Mouse (Mus musculus) embryo, embryonic 9.5 days (tissue): ENCODE measurements around the gene Otud7b.

Experiments
- DNase-seq: peaks from one replicate; pipeline ENCODE4 v3.0.0-alpha.2; 2017; ENCODE audit errors: extremely low spot score

Gene Otud7b

GRCm38 (mm10) chr3:96104261-96105065 is at the start of gene Otud7b:
TSS of gene Otud7b (plus strand) at chr3:96104527.
- peak; percentile 91 for DNase-seq

GRCm38 (mm10) chr3:96055294-96055693 is 49.0 kb upstream of the Otud7b start:
- DNase-seq = no peak

GRCm38 (mm10) chr3:96056031-96056430 is 48.3 kb upstream of the Otud7b start:
- no peak for DNase-seq

- peak; percentile 91 for DNase-seq
These were observed 46.6 kb upstream of the Otud7b start for GRCm38 (mm10) chr3:96057747-96058204.

GRCm38 (mm10) chr3:96058231-96058896 is 46.0 kb upstream of the Otud7b start, which contains the start of gene Vps45:
TSS of gene Vps45 (minus strand) at chr3:96058466.
- DNase-seq = peak; percentile 71

- no peak for DNase-seq
These were observed 44.2 kb upstream of the Otud7b start for GRCm38 (mm10) chr3:96060146-96060545.

- no peak for DNase-seq
These were observed 41.0 kb upstream of the Otud7b start for GRCm38 (mm10) chr3:96063299-96063698.

GRCm38 (mm10) chr3:96064217-96064616 is 40.1 kb upstream of the Otud7b start:
- DNase-seq = no peak

GRCm38 (mm10) chr3:96065147-96065546 is 39.2 kb upstream of the Otud7b start:
- no peak for DNase-seq

- peak; percentile 60 for DNase-seq
These were observed 38.5 kb upstream of the Otud7b start for GRCm38 (mm10) chr3:96065754-96066375.

GRCm38 (mm10) chr3:96066741-96067140 is 37.6 kb upstream of the Otud7b start:
- no peak for DNase-seq

- no peak for DNase-seq
These were observed 35.3 kb upstream of the Otud7b start for GRCm38 (mm10) chr3:96069046-96069445.

GRCm38 (mm10) chr3:96069542-96069941 is 34.8 kb upstream of the Otud7b start:
- DNase-seq = no peak

GRCm38 (mm10) chr3:96070241-96070640 is 34.1 kb upstream of the Otud7b start:
- no peak for DNase-seq

- no peak for DNase-seq
These were observed 31.3 kb upstream of the Otud7b start for GRCm38 (mm10) chr3:96072921-96073486.

- DNase-seq = no peak
These were observed 26.3 kb upstream of the Otud7b start for GRCm38 (mm10) chr3:96078066-96078465.

GRCm38 (mm10) chr3:96078711-96079110 is 25.6 kb upstream of the Otud7b start:
- no peak for DNase-seq

GRCm38 (mm10) chr3:96081006-96081405 is 23.3 kb upstream of the Otud7b start:
- no peak for DNase-seq

GRCm38 (mm10) chr3:96081650-96082049 is 22.7 kb upstream of the Otud7b start:
- DNase-seq = no peak

- no peak for DNase-seq
These were observed 22.2 kb upstream of the Otud7b start for GRCm38 (mm10) chr3:96082100-96082499.

- DNase-seq = no peak
These were observed 21.4 kb upstream of the Otud7b start for GRCm38 (mm10) chr3:96082714-96083508.
